Mouse (Mus musculus): ENCODE measurements at regions not wholly inside any gene's neighbourhood (a gene's known extent, or its start where the extent isn't known, plus 50 kb on each side); places are given as distances from the start of the nearest gene placed in this dataset.
A peak's percentile ranks its signal among the peaks of the same experiment; 100 is the strongest.

- no peak for DNase-seq (ENCODE audit: low spot score in 2 of 2)
Observed at GRCm38 (mm10) chr7:39596403-39596802, 78.8 kb downstream of the Zfp619 start.

GRCm38 (mm10) chr7:39613767-39614166 is 96.2 kb downstream of the Zfp619 start:
- DNase-seq (ENCODE audit: low spot score in 2 of 2) = no peak

DNA sequence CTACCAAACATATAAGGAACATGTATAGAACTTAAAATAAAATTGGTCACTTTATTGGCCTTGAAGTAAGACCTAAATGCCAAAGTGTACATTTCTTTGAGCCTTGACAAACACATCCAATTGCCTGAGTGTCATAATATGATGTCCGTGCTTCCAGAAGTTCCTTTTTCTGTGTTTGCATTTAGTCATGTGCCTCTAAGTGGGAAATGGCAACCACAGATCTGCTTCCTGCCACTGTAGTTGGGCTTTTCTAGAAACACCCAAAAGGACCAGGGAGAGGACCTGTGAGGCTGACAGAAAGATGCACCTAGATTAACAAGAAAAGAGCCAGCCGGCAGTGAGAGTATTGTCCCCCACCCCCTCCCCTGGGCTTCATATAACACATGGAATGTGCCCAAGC is 97.5 kb downstream of the Zfp619 start:
- DNase-seq (ENCODE audit: low spot score in 2 of 2) = no peak

GRCm38 (mm10) chr7:39621796-39622195 is 104.2 kb downstream of the Zfp619 start:
- DNase-seq (ENCODE audit: low spot score in 2 of 2) = no peak

DNA sequence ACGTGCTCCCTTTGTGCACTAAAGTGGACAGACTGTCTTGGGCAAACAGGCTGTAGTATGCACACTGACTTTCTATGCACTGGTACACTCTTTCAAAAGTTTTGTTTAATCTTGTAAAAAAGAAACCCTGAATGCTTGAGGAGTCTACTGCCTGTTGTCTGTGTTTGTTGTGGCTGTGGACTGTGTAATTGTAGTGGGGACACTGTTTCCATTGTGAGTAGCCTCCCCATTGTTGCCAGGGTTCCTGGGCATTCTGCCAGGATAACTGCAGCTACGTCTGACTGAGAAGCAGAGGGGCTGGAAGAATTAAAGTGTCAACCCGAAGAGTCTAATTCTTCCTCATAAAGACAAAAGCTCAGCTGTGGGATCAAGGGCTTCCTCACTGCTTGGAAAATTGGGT is 115.3 kb downstream of the Zfp619 start:
- no peak for DNase-seq (ENCODE audit: low spot score in 2 of 2)

GRCm38 (mm10) chr7:39642333-39642732 is 124.8 kb downstream of the Zfp619 start:
- DNase-seq (ENCODE audit: low spot score in 2 of 2) = no peak

DNA sequence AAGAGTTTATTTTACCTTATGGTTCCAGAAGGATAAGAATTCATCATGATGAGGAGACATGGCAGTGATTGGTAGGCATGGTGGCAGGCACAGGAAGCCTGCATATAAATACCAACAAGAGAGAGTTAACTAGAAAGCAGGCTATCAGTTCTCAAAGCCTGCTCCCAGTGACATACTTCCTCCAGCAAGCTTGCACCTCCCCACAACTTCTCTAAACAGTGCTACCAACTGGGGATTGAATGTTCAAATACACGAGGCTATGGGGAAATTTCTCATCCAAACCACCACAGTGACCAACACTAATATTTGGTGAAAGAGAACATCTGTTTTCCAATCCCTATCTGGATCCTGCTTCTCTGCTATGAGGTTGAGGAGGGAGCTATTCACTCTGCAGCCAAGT is 125.8 kb downstream of the Zfp619 start:
- no peak for DNase-seq (ENCODE audit: low spot score in 2 of 2)

DNA sequence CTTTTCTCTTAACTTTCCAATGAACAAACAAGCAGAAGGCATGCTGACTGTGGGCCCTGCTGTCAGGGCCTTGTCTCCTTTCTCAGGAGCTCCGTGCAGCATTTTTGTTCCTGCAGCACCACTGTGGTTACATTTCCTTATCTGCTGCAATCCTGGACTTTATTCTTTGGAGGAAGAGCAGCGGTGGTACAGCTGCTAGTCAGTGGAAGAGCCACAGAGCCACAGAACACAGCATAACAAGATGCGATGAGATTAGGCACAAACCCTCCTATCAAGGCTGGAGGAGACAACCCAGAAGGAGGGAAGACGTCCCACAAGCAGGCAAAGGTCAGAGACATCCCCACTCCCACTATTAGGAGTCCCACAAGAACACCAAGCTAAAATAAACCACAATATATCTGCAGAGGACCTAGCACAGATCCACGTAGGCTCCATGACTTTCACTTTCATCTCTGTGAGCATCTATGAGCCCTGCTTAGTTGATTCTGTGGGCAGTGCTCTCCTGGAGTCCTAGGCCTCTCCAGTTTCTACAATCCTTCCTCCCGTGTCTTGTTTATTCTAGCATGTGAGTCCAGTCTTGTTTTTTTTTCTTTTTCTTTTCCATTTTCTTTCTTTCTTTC is 133.0 kb downstream of the Zfp619 start:
- no peak for DNase-seq (ENCODE audit: low spot score in 2 of 2)

- no peak for DNase-seq (ENCODE audit: low spot score in 2 of 2)
Observed at GRCm38 (mm10) chr7:39654563-39655286, 137.2 kb downstream of the Zfp619 start.

GRCm38 (mm10) chr7:39655287-39655652 is 137.7 kb downstream of the Zfp619 start:
- peak in 1 of 2 experiments; percentile 6 for DNase-seq (ENCODE audit: low spot score in 2 of 2)

GRCm38 (mm10) chr7:39655709-39656397 is 138.3 kb downstream of the Zfp619 start:
- DNase-seq (ENCODE audit: low spot score in 2 of 2) = no peak

DNA sequence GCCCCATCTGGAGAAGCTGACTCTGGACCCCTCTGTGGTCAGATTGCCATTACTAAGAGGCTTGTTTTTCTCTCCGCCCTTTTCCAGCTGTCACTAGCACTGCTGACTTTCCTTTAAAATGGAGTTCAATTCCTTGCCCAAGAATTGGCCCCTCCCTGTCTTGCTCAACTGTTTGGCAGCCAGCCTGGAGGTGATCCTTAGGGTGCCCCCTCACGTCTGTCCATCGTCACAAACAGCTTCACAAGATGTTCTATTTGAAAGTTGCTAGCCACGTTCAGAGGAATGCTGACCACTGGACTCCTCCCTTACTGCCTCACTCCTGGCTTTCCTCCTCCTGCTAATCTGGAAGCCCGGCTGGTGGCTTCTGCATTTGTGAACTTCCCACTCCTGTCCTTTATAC is 142.0 kb downstream of the Zfp619 start:
- DNase-seq (ENCODE audit: low spot score in 2 of 2) = no peak

- no peak for DNase-seq (ENCODE audit: low spot score in 2 of 2)
Observed at GRCm38 (mm10) chr7:39675124-39675846, 157.7 kb downstream of the Zfp619 start.

DNA sequence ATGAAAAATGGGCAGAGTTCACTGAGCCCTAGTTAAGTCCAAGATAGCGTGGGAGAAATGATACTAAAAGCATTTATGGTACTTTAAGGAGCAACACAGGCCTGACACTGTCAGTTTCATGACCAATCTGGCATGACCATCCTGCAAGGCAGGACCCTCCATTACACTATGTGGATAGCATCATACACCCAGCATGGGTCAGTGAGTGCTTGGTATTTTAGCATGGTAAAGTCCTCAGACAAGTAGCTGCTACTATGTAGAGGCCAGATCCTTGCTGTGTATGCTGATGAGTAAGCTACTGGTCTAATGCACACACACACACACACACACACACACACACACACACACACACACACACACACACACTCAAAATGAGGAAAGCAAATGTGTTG is 158.3 kb downstream of the Zfp619 start:
- no peak for DNase-seq (ENCODE audit: low spot score in 2 of 2)

- no peak for DNase-seq (ENCODE audit: low spot score in 2 of 2)
Observed at GRCm38 (mm10) chr7:39680411-39680810, 162.8 kb downstream of the Zfp619 start.

DNA sequence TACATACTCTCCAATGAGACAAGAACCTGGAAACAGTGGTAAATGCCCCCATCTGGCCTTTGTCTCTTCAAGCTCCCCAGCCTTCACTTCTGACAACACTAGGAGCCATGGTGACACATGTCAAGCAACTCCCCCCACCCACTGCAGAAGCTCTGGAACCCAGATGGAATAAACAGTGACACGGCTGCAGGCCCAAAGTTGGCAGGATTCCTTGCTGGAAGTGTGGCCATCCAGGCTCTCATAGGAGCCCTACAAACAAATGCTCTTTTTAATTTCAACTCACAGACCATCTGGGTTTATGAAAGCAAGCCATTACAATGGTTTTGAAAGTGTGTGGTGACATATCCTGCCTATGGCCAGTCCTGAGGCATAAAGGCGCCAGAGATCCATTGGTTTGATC is 179.0 kb downstream of the Zfp619 start:
- DNase-seq (ENCODE audit: low spot score in 2 of 2) = no peak

GRCm38 (mm10) chr7:39701506-39701905 is 183.9 kb downstream of the Zfp619 start:
- DNase-seq (ENCODE audit: low spot score in 2 of 2) = no peak

- no peak for DNase-seq (ENCODE audit: low spot score in 2 of 2)
Observed at GRCm38 (mm10) chr7:39705118-39706095, 187.8 kb downstream of the Zfp619 start.

- DNase-seq (ENCODE audit: low spot score in 2 of 2) = no peak
Observed at GRCm38 (mm10) chr7:39706606-39707005, 189.0 kb downstream of the Zfp619 start.

- DNase-seq (ENCODE audit: low spot score in 2 of 2) = no peak
Observed at GRCm38 (mm10) chr7:39716340-39717150, 199.0 kb downstream of the Zfp619 start.
